Mouse (Mus musculus) lung, postnatal 36 days (tissue): ENCODE data around the gene Prkar1b.

Experiments
- DNase-seq: peaks from one replicate; pipeline ENCODE4 v3.0.0; 2022; ENCODE audit warnings: mixed read lengths

Gene Prkar1b

GRCm38 (mm10) chr5:139145726-139146125 is 4.1 kb downstream of the Prkar1b start:
- no peak for DNase-seq

- peak; percentile 21 for DNase-seq
Observed at GRCm38 (mm10) chr5:139143890-139144289, 5.9 kb downstream of the Prkar1b start.

GRCm38 (mm10) chr5:139141326-139141725 is 8.5 kb downstream of the Prkar1b start:
- peak; percentile 58 for DNase-seq

DNA sequence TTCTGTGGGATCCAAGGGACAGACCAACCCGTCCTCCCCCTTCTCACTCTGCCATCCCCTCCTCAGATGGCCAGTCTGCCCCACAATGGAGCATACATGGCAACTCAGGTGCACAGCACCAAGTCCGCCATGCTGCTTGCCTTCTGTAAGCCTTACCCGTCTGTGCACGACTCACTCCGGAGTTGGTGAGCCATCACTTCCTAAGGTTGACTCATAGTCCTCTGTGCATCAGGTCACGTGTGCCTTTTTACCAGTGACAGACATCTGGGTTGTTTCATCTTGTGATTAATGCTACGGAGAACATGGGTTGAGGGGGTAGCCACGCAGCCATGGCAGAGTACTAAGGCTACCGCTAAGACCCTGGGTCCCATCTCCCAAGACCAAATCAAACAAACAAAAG is 9.2 kb downstream of the Prkar1b start:
- no peak for DNase-seq

DNA sequence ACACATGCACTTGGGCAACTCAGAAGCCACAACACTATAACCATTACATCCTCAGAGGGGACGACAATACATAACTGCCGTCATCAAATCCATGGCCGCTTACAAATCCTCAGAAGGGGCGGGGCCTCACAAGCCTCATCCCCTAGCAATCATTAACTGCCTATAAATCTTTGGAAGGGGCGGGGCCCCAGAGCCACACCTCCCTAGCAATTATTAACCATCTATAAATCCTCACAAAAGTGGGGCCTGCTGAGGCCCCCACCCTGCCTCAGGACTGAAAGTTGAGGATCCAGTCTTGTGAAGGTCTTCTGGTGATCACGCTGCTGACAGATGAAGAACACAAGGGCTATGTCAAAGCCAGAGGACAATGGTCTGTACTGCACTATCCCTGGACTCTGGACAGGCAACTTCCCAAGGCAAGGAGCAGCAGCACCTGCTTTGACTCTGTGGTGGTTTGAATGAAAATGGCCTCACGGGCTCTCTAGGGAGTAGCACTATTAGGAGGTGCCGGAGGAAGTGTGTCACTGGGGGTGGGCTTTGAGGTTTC is 10.8 kb downstream of the Prkar1b start:
- DNase-seq: no peak

DNA sequence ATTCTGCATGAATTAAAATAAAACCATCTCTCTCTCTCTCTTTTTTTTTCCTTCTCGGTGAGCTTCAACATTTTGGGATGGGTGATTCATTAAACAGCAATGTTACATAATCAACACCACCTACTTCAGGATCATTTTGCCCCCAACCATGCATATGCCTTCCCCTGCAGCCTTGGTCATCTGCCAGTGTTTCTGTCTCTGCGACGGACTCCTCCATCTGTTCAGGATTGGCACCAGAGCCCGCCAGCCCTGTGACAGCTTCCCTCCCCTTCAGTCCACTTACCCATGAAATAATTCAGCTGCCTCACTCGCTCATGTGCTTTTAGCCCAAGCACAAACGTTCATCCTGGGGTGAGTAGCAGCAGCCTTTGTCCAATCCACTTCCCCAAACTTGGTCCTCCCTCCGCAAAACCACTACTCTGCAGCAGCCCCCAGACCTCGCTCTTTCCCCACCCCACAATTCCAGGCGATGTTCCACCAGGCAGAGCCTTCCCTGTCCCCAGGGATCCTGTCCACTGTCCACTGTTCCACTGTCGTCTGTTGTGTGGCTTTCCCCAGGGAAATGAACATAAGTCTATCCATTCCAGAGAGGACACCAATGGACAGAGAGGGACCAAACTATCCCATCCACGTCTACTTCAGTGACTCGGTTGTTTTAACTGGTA is 11.4 kb downstream of the Prkar1b start:
- peak; percentile 38 for DNase-seq

DNA sequence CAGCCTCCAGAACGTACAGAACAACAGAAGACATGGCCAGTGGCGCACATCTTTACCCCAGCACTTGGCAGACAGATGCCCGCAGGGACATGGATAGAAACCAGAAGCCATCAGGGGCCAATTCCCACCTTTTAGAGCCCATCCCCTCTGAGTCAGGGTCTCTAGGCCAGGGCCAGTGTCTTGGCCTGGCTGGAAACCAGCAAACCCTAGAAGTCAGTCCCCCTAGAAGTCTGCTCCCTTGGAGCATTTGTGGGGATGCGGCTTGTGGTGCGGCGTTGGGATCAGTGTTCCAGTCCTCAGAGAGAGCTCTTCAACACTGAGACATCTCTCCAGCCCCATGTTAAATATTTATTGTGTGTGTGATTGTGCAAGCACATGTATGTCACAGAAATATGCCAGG is 12.6 kb downstream of the Prkar1b start:
- DNase-seq: no peak

- DNase-seq: no peak
Observed at GRCm38 (mm10) chr5:139136341-139136740, 13.5 kb downstream of the Prkar1b start.

DNA sequence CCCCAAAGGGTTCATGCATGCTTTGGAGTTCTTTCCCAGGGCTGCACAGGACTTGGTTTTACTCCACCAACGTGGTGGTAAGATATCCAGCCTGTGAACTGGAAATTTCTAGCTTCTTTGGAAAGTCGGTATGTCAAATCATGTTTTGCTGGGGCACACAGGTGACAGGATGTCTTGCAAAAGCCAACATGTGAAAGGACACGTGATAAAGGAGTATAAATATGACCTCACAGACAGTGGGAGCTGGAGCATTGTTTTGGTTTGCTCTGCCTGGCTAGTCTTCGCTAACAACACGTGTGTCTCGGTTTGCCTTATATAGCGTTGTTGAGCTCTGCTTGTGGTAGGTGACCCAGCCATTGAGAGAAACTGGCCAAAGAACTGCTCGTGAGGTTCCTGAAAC is 15.3 kb downstream of the Prkar1b start:
- no peak for DNase-seq

GRCm38 (mm10) chr5:139130351-139130750 is 19.4 kb downstream of the Prkar1b start:
- DNase-seq: no peak

DNA sequence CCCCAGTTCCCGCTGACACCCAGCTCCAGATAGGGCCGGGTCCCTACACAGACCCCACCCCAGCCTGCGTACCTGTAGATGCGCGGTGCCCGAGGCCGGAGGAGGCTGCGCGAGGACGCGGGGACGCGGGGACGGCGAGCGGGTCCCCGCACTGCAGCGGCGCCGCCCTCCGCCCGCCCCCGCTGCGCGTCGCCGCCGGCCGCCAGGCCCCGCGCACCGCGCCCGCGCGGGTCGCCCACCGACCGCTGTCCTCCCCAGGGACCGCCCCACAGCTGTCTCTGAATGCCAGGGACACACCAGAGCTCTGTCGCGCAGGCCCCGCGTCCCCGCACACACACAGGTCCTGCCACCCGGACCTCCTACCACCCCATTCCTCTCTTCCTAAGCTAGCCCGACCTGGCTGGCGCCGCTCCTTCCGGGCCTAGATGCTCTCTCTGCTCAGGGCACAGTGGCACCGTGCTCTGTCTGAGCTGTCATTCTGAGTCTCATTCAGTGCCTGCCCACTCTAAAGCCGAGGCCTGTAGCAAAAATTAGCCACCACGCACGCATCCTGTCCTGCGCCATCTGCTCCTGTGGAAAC is 20.1 kb downstream of the Prkar1b start:
- no peak for DNase-seq

DNA sequence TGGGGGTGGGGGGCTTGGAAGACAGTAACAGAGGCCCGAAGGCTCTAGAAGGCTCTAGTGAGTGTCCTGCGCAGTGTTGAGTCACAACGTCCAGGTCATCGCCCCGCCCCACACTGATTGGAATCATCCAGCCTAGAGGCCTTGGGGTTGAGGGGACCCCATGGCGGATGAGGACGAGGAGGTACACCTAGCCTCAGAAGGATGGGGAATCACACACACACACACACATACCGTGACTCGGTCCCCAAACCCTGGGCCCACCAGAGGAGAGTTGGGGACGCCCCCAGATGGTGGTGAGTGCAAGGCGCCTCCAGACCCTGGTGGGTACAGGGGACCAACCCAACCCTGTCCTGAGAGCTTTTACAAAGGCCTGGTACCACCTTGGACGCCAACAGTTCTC is 20.7 kb downstream of the Prkar1b start:
- DNase-seq: no peak

DNA sequence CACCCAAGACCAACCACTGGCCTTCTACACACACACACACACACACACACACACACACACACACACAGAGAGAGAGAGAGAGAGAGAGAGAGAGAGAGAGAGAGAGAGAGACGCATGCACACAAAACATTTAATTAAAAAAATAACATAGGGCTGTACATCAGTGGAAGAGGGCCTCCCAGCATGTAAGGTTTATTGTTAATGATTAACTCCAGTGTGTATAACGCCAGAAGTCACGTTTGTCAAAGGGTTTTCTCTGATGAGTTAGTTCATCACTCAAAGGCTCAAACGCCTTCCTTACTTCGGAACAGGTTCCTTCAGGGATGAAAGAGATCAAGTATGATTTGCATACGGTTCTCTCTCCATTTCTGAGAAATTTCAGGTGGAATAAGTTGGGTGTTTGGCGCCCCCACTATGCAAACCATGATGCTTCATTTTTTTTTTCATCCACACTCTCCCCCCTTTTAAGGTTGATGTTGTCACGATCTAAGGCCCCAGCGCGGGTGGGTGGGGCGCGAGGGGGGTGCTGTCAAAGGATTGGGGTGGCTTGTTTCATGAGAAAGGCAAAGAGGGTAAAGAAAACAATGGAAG is 21.2 kb downstream of the Prkar1b start:
- DNase-seq: no peak

DNA sequence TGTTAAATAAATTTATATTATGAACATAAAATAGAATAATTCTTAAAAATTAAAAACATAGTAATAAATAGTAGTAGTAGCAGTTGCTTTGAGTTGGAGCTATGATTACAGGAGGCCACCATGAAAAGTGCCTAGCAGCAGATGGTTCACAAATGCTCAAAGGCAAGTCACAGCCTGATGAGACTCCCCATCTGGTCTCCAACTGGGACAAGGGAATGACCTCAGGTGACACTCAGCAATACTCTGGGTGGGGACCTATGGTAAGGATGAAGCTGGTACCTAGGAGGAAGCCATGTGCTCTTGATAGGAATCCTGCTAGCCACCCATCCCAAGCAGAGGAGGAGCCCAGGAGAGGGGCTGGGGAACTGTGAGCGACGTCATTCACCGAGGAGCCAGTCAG is 24.1 kb downstream of the Prkar1b start:
- no peak for DNase-seq

DNA sequence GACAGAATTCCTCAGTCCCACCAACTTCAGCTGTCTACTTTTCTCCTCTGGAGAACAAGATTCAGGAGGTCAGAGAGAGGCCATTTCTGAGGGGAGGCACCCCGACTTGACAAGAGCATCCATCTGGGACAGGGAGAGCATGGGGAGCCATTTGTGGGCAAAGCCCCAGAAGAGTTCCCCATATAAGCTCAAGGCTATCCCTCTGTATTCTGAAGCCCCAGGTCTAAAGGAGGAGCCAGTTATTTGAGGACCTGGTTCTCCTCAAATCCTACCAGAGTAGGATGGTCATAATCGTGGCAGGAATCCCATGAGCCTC is 30.9 kb downstream of the Prkar1b start:
- no peak for DNase-seq

- peak; percentile 67 for DNase-seq
Observed at GRCm38 (mm10) chr5:139118139-139118960, 31.5 kb downstream of the Prkar1b start.

- no peak for DNase-seq
Observed at GRCm38 (mm10) chr5:139115507-139115906, 34.3 kb downstream of the Prkar1b start.

DNA sequence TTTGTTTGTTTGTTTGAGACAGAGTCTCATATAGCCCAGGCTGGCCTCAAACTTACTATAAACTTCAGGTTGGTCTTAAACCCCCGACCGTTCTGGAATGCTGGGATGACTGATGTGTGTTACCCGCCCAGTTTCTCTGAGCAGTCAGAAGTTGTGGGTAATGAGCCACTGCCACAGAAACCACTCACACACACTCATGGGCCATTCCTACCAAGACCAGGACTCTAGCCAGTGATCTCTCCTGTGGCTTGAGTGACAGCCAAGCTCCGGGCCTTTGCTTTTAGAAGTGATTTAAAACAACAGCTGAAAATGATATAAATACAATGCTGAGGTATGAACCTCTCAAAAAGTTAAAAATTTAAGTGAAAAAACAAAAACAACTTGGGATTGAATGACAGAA is 34.9 kb downstream of the Prkar1b start:
- no peak for DNase-seq

DNA sequence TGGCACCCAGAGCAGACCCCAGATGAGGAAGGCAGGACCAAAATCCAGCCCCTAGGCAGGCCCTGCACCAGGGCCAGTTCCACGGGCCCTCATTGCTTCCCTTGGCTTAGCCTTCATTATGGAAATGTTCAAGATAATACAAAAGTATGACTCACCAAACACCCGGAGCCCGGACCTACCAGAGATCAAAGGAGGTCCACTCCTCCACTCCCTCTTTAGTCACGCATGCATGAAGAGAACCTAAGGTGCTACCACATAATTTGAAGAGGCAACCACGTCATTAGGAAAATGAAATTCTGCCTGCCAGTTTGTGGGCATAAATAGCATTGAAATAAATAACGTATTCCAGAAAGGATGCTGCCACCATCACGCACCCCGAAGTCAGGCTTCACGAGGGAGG is 37.4 kb downstream of the Prkar1b start:
- no peak for DNase-seq

GRCm38 (mm10) chr5:139111991-139112390 is 37.8 kb downstream of the Prkar1b start:
- DNase-seq: no peak

DNA sequence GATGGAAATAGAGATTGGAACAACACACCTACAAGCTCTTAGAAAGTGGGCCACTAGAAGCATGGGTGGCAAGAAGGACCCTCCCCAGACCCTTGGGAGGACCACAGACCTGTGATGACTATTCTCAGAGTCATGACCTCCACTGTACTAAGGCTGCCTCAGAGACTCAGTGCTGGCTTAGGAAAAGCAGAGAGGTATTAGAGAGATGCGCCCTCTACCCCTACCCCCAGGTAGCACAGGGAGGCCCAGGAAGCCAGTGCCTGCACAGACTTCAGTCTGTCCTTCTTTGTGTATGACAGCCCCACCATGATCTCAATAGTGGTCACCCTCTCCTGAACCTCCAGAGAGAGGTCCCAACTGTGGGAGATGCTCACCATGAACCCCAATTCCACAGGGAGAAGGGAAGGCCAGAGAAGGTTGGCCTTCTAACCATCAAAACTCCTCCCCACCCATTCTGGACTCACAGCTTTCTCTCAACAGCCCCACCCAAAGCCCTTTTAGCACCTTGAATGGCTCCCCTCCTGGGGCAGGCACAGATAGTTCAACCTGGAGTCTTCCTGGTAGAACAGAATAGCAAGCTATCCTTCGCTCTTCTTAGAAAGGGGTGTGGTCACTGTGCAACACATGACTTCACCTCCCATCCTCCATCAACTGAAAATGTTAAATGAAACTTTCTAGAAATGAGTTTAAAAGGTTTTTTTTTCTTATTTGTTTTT is 39.5 kb downstream of the Prkar1b start:
- DNase-seq: no peak

- peak; percentile 24 for DNase-seq
Observed at GRCm38 (mm10) chr5:139107815-139108214, 42.0 kb downstream of the Prkar1b start.

DNA sequence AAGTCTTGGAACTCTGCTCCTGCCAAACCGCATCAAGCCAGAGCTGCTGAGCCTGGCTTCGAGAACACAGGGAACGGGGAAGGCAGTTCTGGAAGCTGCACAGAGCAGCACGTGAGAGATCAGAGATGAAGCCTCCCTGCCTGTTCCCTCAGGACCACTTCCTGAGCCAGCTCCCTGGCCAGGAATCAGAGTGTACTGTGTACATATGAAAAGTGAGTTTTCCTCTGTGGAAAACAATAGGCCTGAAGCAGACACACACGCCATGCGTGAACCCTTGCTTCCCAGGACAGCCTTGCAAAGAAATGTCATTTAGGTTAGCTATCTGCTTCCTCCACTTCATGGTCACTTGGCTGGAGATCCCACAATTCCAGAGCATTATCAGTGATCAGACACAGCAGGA is 48.0 kb downstream of the Prkar1b start:
- DNase-seq: no peak
